Mouse (Mus musculus) kidney, postnatal 36 days (tissue): ENCODE data around the gene Synj2.

Experiments
- DNase-seq, 2 experiments: peaks; one replicate each; pipeline ENCODE4 v3.0.0; 2021 to 2022; ENCODE audit warnings: mixed read lengths in 2 of 2

Gene Synj2

GRCm38 (mm10) chr17:5935680-5936079 is 5.4 kb upstream of the Synj2 start:
- DNase-seq = no peak

GRCm38 (mm10) chr17:5936276-5936675 is 4.8 kb upstream of the Synj2 start:
- DNase-seq = peak in 1 of 2 experiments; percentile 18

- DNase-seq = peak; percentile 37 to 40
These were observed 3.6 kb upstream of the Synj2 start for GRCm38 (mm10) chr17:5937441-5937840.

GRCm38 (mm10) chr17:5939871-5940270 is 1.2 kb upstream of the Synj2 start:
- no peak for DNase-seq

GRCm38 (mm10) chr17:5940792-5941191 is 288 bp upstream of the Synj2 start:
- DNase-seq = peak; percentile 77 to 91

GRCm38 (mm10) chr17:5942156-5942555 is 1.1 kb downstream of the Synj2 start:
- DNase-seq = no peak

GRCm38 (mm10) chr17:5943053-5943452 is 2.0 kb downstream of the Synj2 start:
- no peak for DNase-seq

- no peak for DNase-seq
These were observed 6.0 kb downstream of the Synj2 start for GRCm38 (mm10) chr17:5947039-5947438.

- no peak for DNase-seq
These were observed 11.4 kb downstream of the Synj2 start for GRCm38 (mm10) chr17:5952455-5952854.

GRCm38 (mm10) chr17:5956350-5957000 is 15.4 kb downstream of the Synj2 start:
- no peak for DNase-seq

- no peak for DNase-seq
These were observed 16.0 kb downstream of the Synj2 start for GRCm38 (mm10) chr17:5957097-5957496.

GRCm38 (mm10) chr17:5958229-5958628 is 17.1 kb downstream of the Synj2 start:
- no peak for DNase-seq

- DNase-seq = no peak
These were observed 17.6 kb downstream of the Synj2 start for GRCm38 (mm10) chr17:5958636-5959035.

- DNase-seq = no peak
These were observed 18.0 kb downstream of the Synj2 start for GRCm38 (mm10) chr17:5959096-5959495.

GRCm38 (mm10) chr17:5959802-5960201 is 18.7 kb downstream of the Synj2 start:
- no peak for DNase-seq

- DNase-seq = no peak
These were observed 22.7 kb downstream of the Synj2 start for GRCm38 (mm10) chr17:5963766-5964165.

GRCm38 (mm10) chr17:5965084-5965781 is 24.2 kb downstream of the Synj2 start:
- no peak for DNase-seq

- no peak for DNase-seq
These were observed 25.6 kb downstream of the Synj2 start for GRCm38 (mm10) chr17:5966706-5967105.

- no peak for DNase-seq
These were observed 27.5 kb downstream of the Synj2 start for GRCm38 (mm10) chr17:5968562-5968961.

- no peak for DNase-seq
These were observed 28.2 kb downstream of the Synj2 start for GRCm38 (mm10) chr17:5969246-5969645.

- no peak for DNase-seq
These were observed 29.3 kb downstream of the Synj2 start for GRCm38 (mm10) chr17:5970298-5970821.

- no peak for DNase-seq
These were observed 32.5 kb downstream of the Synj2 start for GRCm38 (mm10) chr17:5973536-5973935.

- peak in 1 of 2 experiments; percentile 39 for DNase-seq
These were observed 34.3 kb downstream of the Synj2 start for GRCm38 (mm10) chr17:5975099-5975977.
